ENCODE assay signal across 8 mouse cellular contexts in the genomic region with DNA sequence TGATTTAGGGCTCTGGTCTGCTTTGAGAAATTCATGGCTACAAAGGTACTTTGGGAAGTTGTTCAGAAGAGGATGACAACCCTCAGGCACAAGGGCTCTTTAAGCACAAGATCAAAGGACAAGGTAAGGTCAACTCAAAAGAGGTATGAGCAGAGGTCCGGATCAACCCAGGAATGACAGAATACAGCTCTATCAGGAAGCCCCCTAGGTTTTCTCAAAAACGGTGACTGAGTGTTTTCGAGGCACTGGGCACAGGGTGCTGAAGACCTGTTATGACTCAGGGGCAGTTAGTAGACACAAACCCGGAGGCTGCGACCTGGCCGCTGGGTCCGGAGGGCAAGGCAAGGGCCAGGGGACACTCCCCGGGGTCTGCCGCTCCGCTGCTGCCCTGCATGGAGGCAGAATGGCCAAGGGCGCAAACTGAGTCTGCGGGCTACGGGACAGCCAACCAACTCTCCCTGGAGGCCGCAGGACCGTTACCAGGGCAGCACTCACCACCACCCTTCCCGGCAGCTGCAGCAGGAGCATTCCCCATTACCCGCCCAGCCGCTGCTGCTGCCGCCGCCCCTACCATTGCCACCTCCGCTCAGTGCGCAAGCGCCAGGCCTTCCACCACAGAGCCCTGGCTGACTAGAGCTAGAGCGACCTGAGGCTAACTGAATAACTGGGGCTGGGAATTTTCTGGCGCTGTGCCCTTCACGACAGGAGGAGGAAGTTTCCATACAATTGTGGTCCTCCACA. TPM values are rescaled to one million over a fixed set of nuclear protein-coding genes. Genes with fewer than 3 reads are reported as not detected.
DNase-seq lines count a peak whose midpoint lies in the region; ATAC-seq and TF ChIP-seq lines count a peak whose summit lies in the region.

No protein-coding gene starts in this region.

- peak overlapping the region; percentile 64 for H3K4me3 ChIP-seq in erythroblast, embryonic 14.5 days (replicated peaks)
- H3K4me3 ChIP-seq in heart, embryonic 11.5 days (ENCODE audit: low read depth, low read length), result peak overlapping the region; percentile 54
- peak overlapping the region; percentile 58 for H3K4me3 ChIP-seq in kidney, embryonic 15.5 days (replicated peaks)
- H3K4me3 ChIP-seq in limb, embryonic 15.5 days, result peak overlapping the region; percentile 57
- H3K4me3 ChIP-seq in myocyte, result no peak overlapping the region
- peak overlapping the region; percentile 58 for H3K4me3 ChIP-seq in stomach, embryonic 16.5 days (replicated peaks; ENCODE audit: low read length)

- H3K79me2 ChIP-seq in myocyte (ENCODE audit: control insufficient read depth, insufficient read depth), result peaks cover 8% of the 10 kb centered on the region

- H3K27ac ChIP-seq in heart, embryonic 11.5 days (ENCODE audit: low read depth, low read length), result peak overlapping the region; percentile 65
- peak overlapping the region; percentile 67 for H3K27ac ChIP-seq in kidney, embryonic 15.5 days
- peak overlapping the region; percentile 57; the same call in 1 of the 2 replicates for H3K27ac ChIP-seq in limb, embryonic 15.5 days
- peak overlapping the region; percentile 31 for H3K27ac ChIP-seq in stomach, embryonic 16.5 days (ENCODE audit: low read length)

- no peak for TF ChIP-seq POLR2A in myocyte (IDR thresholded peaks at IDR 0.05; ENCODE audit: insufficient read length, low read depth)

- no peaks in the 10 kb centered on the region for H3K27me3 ChIP-seq in erythroblast, embryonic 14.5 days (ENCODE audit: control insufficient read depth)
- no peaks in the 10 kb centered on the region for H3K27me3 ChIP-seq in heart, embryonic 11.5 days (ENCODE audit: control insufficient read depth, insufficient read depth, low read length)
- H3K27me3 ChIP-seq in kidney, embryonic 15.5 days, result no peaks in the 10 kb centered on the region
- no peaks in the 10 kb centered on the region for H3K27me3 ChIP-seq in limb, embryonic 15.5 days
- no peaks in the 10 kb centered on the region for H3K27me3 ChIP-seq in myocyte (ENCODE audit: control insufficient read depth, insufficient read depth, insufficient read length)
- no peaks in the 10 kb centered on the region for H3K27me3 ChIP-seq in stomach, embryonic 16.5 days (ENCODE audit: control insufficient read depth, insufficient read depth, low read length)

- WGBS in heart, embryonic 11.5 days (ENCODE audit: insufficient replicate concordance), result 4% methylated on average over 26 of the region's 26 CpGs
- 2% methylated on average over 26 of the region's 26 CpGs for WGBS in kidney, embryonic 15.5 days
- 5% methylated on average over 26 of the region's 26 CpGs for WGBS in limb, embryonic 15.5 days
- 6% methylated on average over 26 of the region's 26 CpGs for WGBS in stomach, embryonic 16.5 days

- DNase-seq in CD4-positive, CD25-positive, alpha-beta regulatory T cell, adult 2 months (ENCODE audit: low read depth, low spot score), result peak; percentile 21

- H3K36me3 ChIP-seq in erythroblast, embryonic 14.5 days (ENCODE audit: control insufficient read depth), result peaks cover 83% of the 10 kb centered on the region
- H3K36me3 ChIP-seq in heart, embryonic 11.5 days (ENCODE audit: control insufficient read depth, insufficient read depth, low read length), result peaks cover 3% of the 10 kb centered on the region; the same call in 1 of the 2 replicates
- H3K36me3 ChIP-seq in kidney, embryonic 15.5 days, result peaks cover 21% of the 10 kb centered on the region; the same call in 1 of the 2 replicates
- peaks cover 20% of the 10 kb centered on the region for H3K36me3 ChIP-seq in limb, embryonic 15.5 days
- H3K36me3 ChIP-seq in myocyte (ENCODE audit: control insufficient read depth, insufficient read depth), result no peaks in the 10 kb centered on the region
- no peaks in the 10 kb centered on the region for H3K36me3 ChIP-seq in stomach, embryonic 16.5 days (ENCODE audit: control insufficient read depth, insufficient read depth, low read length)

- H3ac ChIP-seq in myocyte (ENCODE audit: control insufficient read depth, insufficient read length), result no peak overlapping the region

- H3K9me3 ChIP-seq in erythroblast, embryonic 14.5 days (ENCODE audit: control insufficient read depth, low read length), result no peaks in the 10 kb centered on the region
- no peaks in the 10 kb centered on the region for H3K9me3 ChIP-seq in heart, embryonic 11.5 days (replicated peaks; ENCODE audit: control insufficient read depth, low read length)
- H3K9me3 ChIP-seq in kidney, embryonic 15.5 days (replicated peaks), result no peaks in the 10 kb centered on the region
- H3K9me3 ChIP-seq in limb, embryonic 15.5 days, result no peaks in the 10 kb centered on the region
- H3K9me3 ChIP-seq in stomach, embryonic 16.5 days (replicated peaks; ENCODE audit: control insufficient read depth, low read length), result no peaks in the 10 kb centered on the region

- peak overlapping the region; percentile 86 for H3K9ac ChIP-seq in heart, embryonic 11.5 days (ENCODE audit: low read depth, low read length)
- peak overlapping the region; percentile 56 for H3K9ac ChIP-seq in kidney, embryonic 15.5 days
- peak overlapping the region; percentile 76 for H3K9ac ChIP-seq in limb, embryonic 15.5 days
- H3K9ac ChIP-seq in stomach, embryonic 16.5 days (ENCODE audit: low read length), result peak overlapping the region; percentile 82

- H3K4me2 ChIP-seq in heart, embryonic 11.5 days, result peak overlapping the region; percentile 79
- peak overlapping the region; percentile 92 for H3K4me2 ChIP-seq in kidney, embryonic 15.5 days
- H3K4me2 ChIP-seq in limb, embryonic 15.5 days, result peak overlapping the region; percentile 91
- peak overlapping the region; percentile 25 for H3K4me2 ChIP-seq in myocyte (ENCODE audit: low read depth)
- H3K4me2 ChIP-seq in stomach, embryonic 16.5 days (ENCODE audit: low read depth, low read length), result peak overlapping the region; percentile 95

- peaks cover 49% of the 10 kb centered on the region for H3K4me1 ChIP-seq in erythroblast, embryonic 14.5 days (ENCODE audit: control insufficient read depth)
- no peaks in the 10 kb centered on the region; the same call in 1 of the 2 replicates for H3K4me1 ChIP-seq in heart, embryonic 11.5 days (ENCODE audit: control insufficient read depth, insufficient read depth, low read length)
- peaks cover 13% of the 10 kb centered on the region for H3K4me1 ChIP-seq in kidney, embryonic 15.5 days
- H3K4me1 ChIP-seq in limb, embryonic 15.5 days, result peaks cover 12% of the 10 kb centered on the region
- H3K4me1 ChIP-seq in stomach, embryonic 16.5 days (ENCODE audit: control insufficient read depth, insufficient read depth, low read length), result peaks cover 17% of the 10 kb centered on the region; the same call in 1 of the 2 replicates

- no peak for ATAC-seq in CD4-positive, CD25-positive, alpha-beta regulatory T cell, adult 4 months
- ATAC-seq in heart, embryonic 11.5 days (replicated peaks; ENCODE audit: insufficient number of reproducible peaks, low FRiP score, low TSS enrichment), result peak; percentile 83
- ATAC-seq in kidney, embryonic 15.5 days (replicated peaks; ENCODE audit: low FRiP score), result peak; percentile 96
- peak; percentile 90 for ATAC-seq in limb, embryonic 15.5 days (ENCODE audit: insufficient number of reproducible peaks, low FRiP score, low TSS enrichment, low read depth)
- peak; percentile 87 for ATAC-seq in stomach, embryonic 16.5 days (ENCODE audit: insufficient read depth, low FRiP score)

TF ChIP-seq in myocyte, 11 proteins besides CTCF, POLR2A, EP300 and RAD21 (continues in another document):
- TF ChIP-seq MYOD1 (IDR thresholded peaks at IDR 0.05; ENCODE audit: control insufficient read depth in 1 of 3, insufficient read length in 2 of 3, low read depth in 2 of 3), result peak in 2 of 3 experiments; percentile 55 to 75
- no peak for TF ChIP-seq MAX (IDR thresholded peaks at IDR 0.05; ENCODE audit: low read depth)
- TF ChIP-seq E2F4 (IDR thresholded peaks at IDR 0.05; ENCODE audit: insufficient read depth), result no peak

RNA-seq across cellular contexts. Expression of a gene that starts 13.2 kb away (rescaled TPM):
- 10 to 100 TPM; 18.1 to 34.5 TPM for polyA plus RNA-seq in CD4-positive, CD25-positive, alpha-beta regulatory T cell, adult 4 months (2017; shearing (Covaris generic))
- polyA plus RNA-seq in erythroblast, embryonic 14.5 days (2012), result 1.2 TPM in 2 replicates
- 16.7 and 19.2 TPM in 2 replicates for polyA plus RNA-seq in heart, embryonic 11.5 days (2014; fragmentation: Nextera tagmentation; extraction: Ambion mirVana)
- 33.3 and 34.7 TPM in 2 replicates for polyA plus RNA-seq in kidney, embryonic 15.5 days (2015; fragmentation: Nextera tagmentation; extraction: Ambion mirVana)
- polyA plus RNA-seq in limb, embryonic 15.5 days (2015; fragmentation: Nextera tagmentation; extraction: Ambion mirVana), result 24.7 and 25.0 TPM in 2 replicates
- 9.3 TPM for polyA plus RNA-seq in myocyte (2012; fragmentation: generic; extraction: Trizol)
- 29.8 and 38.3 TPM in 2 replicates for polyA plus RNA-seq in stomach, embryonic 16.5 days (2015; fragmentation: Nextera tagmentation; extraction: Ambion mirVana)

RNA-seq across cellular contexts. Expression of a gene that starts 13.4 kb away (rescaled TPM):
- polyA plus RNA-seq in CD4-positive, CD25-positive, alpha-beta regulatory T cell, adult 4 months (2017; shearing (Covaris generic)), result 10 to 100 TPM; 45.0 to 54.4 TPM
- polyA plus RNA-seq in erythroblast, embryonic 14.5 days (2012), result 3.2 and 5.1 TPM in 2 replicates
- polyA plus RNA-seq in heart, embryonic 11.5 days (2014; fragmentation: Nextera tagmentation; extraction: Ambion mirVana), result 130 and 148 TPM in 2 replicates
- polyA plus RNA-seq in kidney, embryonic 15.5 days (2015; fragmentation: Nextera tagmentation; extraction: Ambion mirVana), result 118 and 124 TPM in 2 replicates
- polyA plus RNA-seq in limb, embryonic 15.5 days (2015; fragmentation: Nextera tagmentation; extraction: Ambion mirVana), result 116 and 119 TPM in 2 replicates
- 77.1 TPM for polyA plus RNA-seq in myocyte (2012; fragmentation: generic; extraction: Trizol)
- 99.9 and 109 TPM in 2 replicates for polyA plus RNA-seq in stomach, embryonic 16.5 days (2015; fragmentation: Nextera tagmentation; extraction: Ambion mirVana)

RNA-seq across cellular contexts. Expression of a gene that starts 32.9 kb away (rescaled TPM):
- polyA plus RNA-seq in CD4-positive, CD25-positive, alpha-beta regulatory T cell, adult 4 months (2017; shearing (Covaris generic)), result not detected
- polyA plus RNA-seq in erythroblast, embryonic 14.5 days (2012), result not detected in 2 replicates
- 0.24 TPM in 1 of 2 replicates, not detected in the other for polyA plus RNA-seq in heart, embryonic 11.5 days (2014; fragmentation: Nextera tagmentation; extraction: Ambion mirVana)
- 0.19 and 0.25 TPM in 2 replicates for polyA plus RNA-seq in kidney, embryonic 15.5 days (2015; fragmentation: Nextera tagmentation; extraction: Ambion mirVana)
- polyA plus RNA-seq in limb, embryonic 15.5 days (2015; fragmentation: Nextera tagmentation; extraction: Ambion mirVana), result not detected in 2 replicates
- polyA plus RNA-seq in myocyte (2012; fragmentation: generic; extraction: Trizol), result not detected
- not detected in 2 replicates for polyA plus RNA-seq in stomach, embryonic 16.5 days (2015; fragmentation: Nextera tagmentation; extraction: Ambion mirVana)

RNA-seq across cellular contexts. Expression of a gene that starts 46.8 kb away (rescaled TPM):
- not detected for polyA plus RNA-seq in CD4-positive, CD25-positive, alpha-beta regulatory T cell, adult 4 months (2017; shearing (Covaris generic))
- 0.93 and 1.4 TPM in 2 replicates for polyA plus RNA-seq in erythroblast, embryonic 14.5 days (2012)
- polyA plus RNA-seq in heart, embryonic 11.5 days (2014; fragmentation: Nextera tagmentation; extraction: Ambion mirVana), result 0.54 and 2.2 TPM in 2 replicates
- polyA plus RNA-seq in kidney, embryonic 15.5 days (2015; fragmentation: Nextera tagmentation; extraction: Ambion mirVana), result 10.8 and 32.4 TPM in 2 replicates
- polyA plus RNA-seq in limb, embryonic 15.5 days (2015; fragmentation: Nextera tagmentation; extraction: Ambion mirVana), result 1.4 and 5.6 TPM in 2 replicates
- polyA plus RNA-seq in myocyte (2012; fragmentation: generic; extraction: Trizol), result not detected
- polyA plus RNA-seq in stomach, embryonic 16.5 days (2015; fragmentation: Nextera tagmentation; extraction: Ambion mirVana), result 82.1 and 111 TPM in 2 replicates

Comparison
In these comparisons a context has a peak if more than half of its experiments do, and no peak if none do; other contexts are left out.
1. H3K4me2 ChIP-seq: peak in every context shown above with its lines; median percentile 95 in stomach, embryonic 16.5 days; 92 in kidney, embryonic 15.5 days; 91 in limb, embryonic 15.5 days; 79 in heart, embryonic 11.5 days; 25 in myocyte.